Mouse (Mus musculus): ENCODE measurements at regions not wholly inside any gene's neighbourhood (a gene's known extent, or its start where the extent isn't known, plus 50 kb on each side); places are given as distances from the start of the nearest gene placed in this dataset.

GRCm38 (mm10) chr3:136427427-136427826 is 101.6 kb upstream of the Bank1 start:
- H3K27ac ChIP-seq (ENCODE audit: insufficient read depth, low read depth, low read length), result no peak overlapping the region
- no peaks in the 10 kb centered on the region for H3K27me3 ChIP-seq (ENCODE audit: control insufficient read depth, insufficient read depth, low read length)
- H3K4me3 ChIP-seq (ENCODE audit: low read depth, low read length), result no peak overlapping the region
- TF ChIP-seq POLR2A (IDR thresholded peaks at IDR 0.05; ENCODE audit: low read depth, low read length) (no peak), CTCF (IDR thresholded peaks at IDR 0.05; ENCODE audit: extremely low read depth, insufficient read length, insufficient replicate concordance, low read depth, low read length) (no peak)
- H3K4me1 ChIP-seq (ENCODE audit: control insufficient read depth, insufficient read depth, insufficient read length, low read length), result no peaks in the 10 kb centered on the region
- 92% methylated on average over 2 of the region's 2 CpGs for WGBS
- no peaks in the 10 kb centered on the region for H3K36me3 ChIP-seq (ENCODE audit: control insufficient read depth, insufficient read depth, low read length)

DNA sequence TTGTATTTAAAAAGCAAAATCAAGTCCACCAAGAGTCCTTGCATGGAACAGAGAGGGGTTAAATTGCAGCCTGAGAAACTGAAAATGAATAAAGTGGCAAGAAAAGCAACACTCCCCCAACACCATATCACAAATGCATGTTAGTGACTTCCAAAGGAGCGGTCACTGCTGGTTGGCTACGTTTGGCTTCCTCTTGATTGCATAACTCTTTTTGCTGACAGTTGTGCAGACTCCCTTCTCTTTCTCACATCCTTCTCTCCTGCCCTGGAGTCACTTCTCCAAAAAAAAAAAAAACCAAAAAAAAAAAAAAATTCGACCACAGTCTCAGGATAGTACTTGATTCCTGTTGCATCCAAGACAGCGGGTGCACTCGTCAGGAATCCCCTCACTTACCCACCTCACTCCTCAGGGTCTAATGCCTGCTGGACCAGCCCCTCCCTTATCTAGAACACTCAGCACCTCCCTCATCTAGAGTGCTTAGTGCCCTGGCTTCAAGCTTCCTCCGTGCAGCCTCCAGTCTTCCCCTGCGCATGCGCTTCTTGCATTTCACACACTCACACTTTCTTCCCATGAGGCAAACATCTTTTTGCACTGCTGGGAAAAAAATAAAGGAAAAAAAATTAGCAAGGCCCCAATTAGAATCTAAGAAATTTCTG is 100.8 kb upstream of the Bank1 start:
- no peaks in the 10 kb centered on the region for H3K36me3 ChIP-seq (ENCODE audit: control insufficient read depth, insufficient read depth, low read length)
- no peak overlapping the region for H3K27ac ChIP-seq (ENCODE audit: insufficient read depth, low read depth, low read length)
- 58% methylated on average over 8 of the region's 8 CpGs for WGBS
- no peaks in the 10 kb centered on the region for H3K27me3 ChIP-seq (ENCODE audit: control insufficient read depth, insufficient read depth, low read length)
- TF ChIP-seq CTCF (IDR thresholded peaks at IDR 0.05; ENCODE audit: extremely low read depth, insufficient read length, insufficient replicate concordance, low read depth, low read length), result no peak
- no peak for TF ChIP-seq POLR2A (IDR thresholded peaks at IDR 0.05; ENCODE audit: low read depth, low read length)
- no peak overlapping the region for H3K4me3 ChIP-seq (ENCODE audit: low read depth, low read length)
- no peaks in the 10 kb centered on the region for H3K4me1 ChIP-seq (ENCODE audit: control insufficient read depth, insufficient read depth, insufficient read length, low read length)

DNA sequence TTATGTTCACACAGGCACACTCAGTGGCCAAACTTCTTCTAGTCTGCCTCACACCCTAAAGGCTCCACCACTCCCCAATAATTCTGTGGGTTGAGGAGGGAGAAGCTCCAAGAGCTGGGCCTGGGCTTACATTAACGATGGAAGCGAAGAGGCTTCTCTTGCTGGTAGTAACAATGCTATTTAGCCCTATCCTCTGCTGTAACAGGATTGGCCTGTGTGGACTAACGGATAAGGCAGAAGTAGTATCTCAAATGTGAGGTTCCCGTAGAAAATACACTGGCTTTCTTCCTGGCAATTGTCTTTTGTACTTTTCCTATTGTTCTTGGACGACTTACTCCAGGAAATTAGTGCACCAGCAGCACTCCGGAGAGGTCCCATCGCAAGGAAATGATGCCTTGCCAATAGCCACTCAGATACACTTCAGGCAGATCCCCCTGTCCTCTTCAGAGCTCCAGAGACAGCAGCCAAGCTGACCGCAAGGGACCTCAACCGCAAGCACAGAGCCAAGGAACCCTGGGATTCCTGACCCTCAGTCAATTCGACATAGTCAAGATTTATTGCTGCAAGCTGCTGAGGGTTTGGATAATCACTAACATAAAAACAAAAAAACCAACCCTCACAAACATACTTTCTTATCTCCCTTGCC is 96.2 kb upstream of the Bank1 start:
- H3K4me1 ChIP-seq (ENCODE audit: control insufficient read depth, insufficient read depth, insufficient read length, low read length), result no peaks in the 10 kb centered on the region
- no peak for TF ChIP-seq CTCF (IDR thresholded peaks at IDR 0.05; ENCODE audit: extremely low read depth, insufficient read length, insufficient replicate concordance, low read depth, low read length)
- H3K27ac ChIP-seq (ENCODE audit: insufficient read depth, low read depth, low read length), result no peak overlapping the region
- H3K27me3 ChIP-seq (ENCODE audit: control insufficient read depth, insufficient read depth, low read length), result no peaks in the 10 kb centered on the region
- H3K4me3 ChIP-seq (ENCODE audit: low read depth, low read length), result no peak overlapping the region
- H3K36me3 ChIP-seq (ENCODE audit: control insufficient read depth, insufficient read depth, low read length), result no peaks in the 10 kb centered on the region
- 70% methylated on average over 10 of the region's 10 CpGs for WGBS

DNA sequence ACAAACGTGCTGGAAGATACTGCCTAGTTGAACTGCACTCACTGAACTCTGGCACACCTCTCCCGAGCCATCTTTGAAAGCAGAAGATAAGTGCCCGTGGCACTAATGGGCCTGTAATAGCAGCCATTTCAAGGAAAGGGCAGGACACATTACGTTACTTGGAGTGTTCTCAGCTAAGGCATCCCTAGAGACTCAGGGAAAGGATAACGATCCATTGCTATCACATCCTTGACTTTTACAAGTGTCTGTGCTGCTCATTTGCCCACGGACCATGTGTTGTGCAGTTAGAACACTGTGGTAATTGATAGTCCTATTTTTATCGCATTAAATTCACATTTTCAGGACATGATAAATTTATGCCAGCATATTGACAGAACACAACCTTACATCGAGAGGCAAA is 79.7 kb upstream of the Bank1 start:
- Histone ChIP-seq H3K27ac (ENCODE audit: insufficient read depth, low read depth, low read length) (no peak overlapping the region), H3K36me3 (ENCODE audit: control insufficient read depth, insufficient read depth, low read length) (no peaks in the 10 kb centered on the region), H3K27me3 (ENCODE audit: control insufficient read depth, insufficient read depth, low read length) (no peaks in the 10 kb centered on the region), H3K4me1 (ENCODE audit: control insufficient read depth, insufficient read depth, insufficient read length, low read length) (no peaks in the 10 kb centered on the region), H3K4me3 (ENCODE audit: low read depth, low read length) (no peak overlapping the region)
- WGBS, result 75% methylated on average over 8 of the region's 8 CpGs
- TF ChIP-seq POLR2A (IDR thresholded peaks at IDR 0.05; ENCODE audit: low read depth, low read length), result no peak
- TF ChIP-seq CTCF (IDR thresholded peaks at IDR 0.05; ENCODE audit: extremely low read depth, insufficient read length, insufficient replicate concordance, low read depth, low read length), result no peak

GRCm38 (mm10) chr3:136383282-136383681 is 57.4 kb upstream of the Bank1 start:
- 65% methylated on average over 4 of the region's 4 CpGs for WGBS
- TF ChIP-seq POLR2A (IDR thresholded peaks at IDR 0.05; ENCODE audit: low read depth, low read length), result no peak
- no peak for TF ChIP-seq CTCF (IDR thresholded peaks at IDR 0.05; ENCODE audit: extremely low read depth, insufficient read length, insufficient replicate concordance, low read depth, low read length)
- H3K4me3 ChIP-seq (ENCODE audit: low read depth, low read length), result no peak overlapping the region

DNA sequence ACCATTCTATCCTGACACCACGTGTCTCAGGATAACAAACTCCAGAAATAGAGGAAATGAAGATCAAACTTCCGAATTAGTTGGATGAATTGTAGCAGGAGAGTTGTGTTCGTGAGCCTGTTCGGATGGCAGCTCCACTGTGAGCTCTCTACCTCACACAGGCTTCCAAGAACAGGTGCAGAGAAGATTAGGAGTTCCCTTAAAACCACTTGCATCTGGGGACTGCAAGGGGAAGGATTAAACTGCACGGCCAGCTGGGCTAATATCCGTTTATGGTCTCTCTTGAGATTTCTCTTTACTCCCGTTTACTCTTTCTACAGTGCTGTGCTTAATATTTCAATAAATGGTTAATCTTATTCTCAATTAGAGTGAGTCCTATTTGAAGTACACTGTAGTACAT is 54.8 kb upstream of the Bank1 start:
- Histone ChIP-seq H3K27ac (ENCODE audit: insufficient read depth, low read depth, low read length) (no peak overlapping the region), H3K4me1 (ENCODE audit: control insufficient read depth, insufficient read depth, insufficient read length, low read length) (no peaks in the 10 kb centered on the region), H3K36me3 (ENCODE audit: control insufficient read depth, insufficient read depth, low read length) (no peaks in the 10 kb centered on the region), H3K4me3 (ENCODE audit: low read depth, low read length) (no peak overlapping the region), H3K27me3 (ENCODE audit: control insufficient read depth, insufficient read depth, low read length) (no peaks in the 10 kb centered on the region)
- TF ChIP-seq CTCF (IDR thresholded peaks at IDR 0.05; ENCODE audit: extremely low read depth, insufficient read length, insufficient replicate concordance, low read depth, low read length), result no peak
- no peak for TF ChIP-seq POLR2A (IDR thresholded peaks at IDR 0.05; ENCODE audit: low read depth, low read length)
- 70% methylated on average over 7 of the region's 7 CpGs for WGBS

More at GRCm38 (mm10) chr3:136383282-136383681, 57.4 kb upstream of the Bank1 start:
- Histone ChIP-seq H3K27ac (ENCODE audit: insufficient read depth, low read depth, low read length) (no peak overlapping the region), H3K36me3 (ENCODE audit: control insufficient read depth, insufficient read depth, low read length) (no peaks in the 10 kb centered on the region), H3K27me3 (ENCODE audit: control insufficient read depth, insufficient read depth, low read length) (no peaks in the 10 kb centered on the region), H3K4me1 (ENCODE audit: control insufficient read depth, insufficient read depth, insufficient read length, low read length) (no peaks in the 10 kb centered on the region)

GRCm38 (mm10) chr3:136379741-136380398 is 54.0 kb upstream of the Bank1 start:
- no peaks in the 10 kb centered on the region for H3K27me3 ChIP-seq (ENCODE audit: control insufficient read depth, insufficient read depth, low read length)
- no peak overlapping the region for H3K27ac ChIP-seq (ENCODE audit: insufficient read depth, low read depth, low read length)
- TF ChIP-seq POLR2A (IDR thresholded peaks at IDR 0.05; ENCODE audit: low read depth, low read length), result no peak
- no peak for TF ChIP-seq CTCF (IDR thresholded peaks at IDR 0.05; ENCODE audit: extremely low read depth, insufficient read length, insufficient replicate concordance, low read depth, low read length)
- no peaks in the 10 kb centered on the region for H3K36me3 ChIP-seq (ENCODE audit: control insufficient read depth, insufficient read depth, low read length)
- H3K4me1 ChIP-seq (ENCODE audit: control insufficient read depth, insufficient read depth, insufficient read length, low read length), result no peaks in the 10 kb centered on the region
- H3K4me3 ChIP-seq (ENCODE audit: low read depth, low read length), result no peak overlapping the region
- 79% methylated on average over 6 of the region's 6 CpGs for WGBS
